Mouse (Mus musculus) G1E (cell line): ENCODE measurements at regions not wholly inside any gene's neighbourhood (a gene's known extent, or its start where the extent isn't known, plus 50 kb on each side); places are given as distances from the start of the nearest gene placed in this dataset.

Experiments used
- ATAC-seq: 2 replicates; pipeline ENCODE4 v1.8.0; 2016; ENCODE audit warnings: mild to moderate bottlenecking; ENCODE audit not compliant: insufficient number of reproducible peaks, poor library complexity, low FRiP score, severe bottlenecking; ENCODE audit errors: extremely low read depth
- DNase-seq: peaks from one replicate; pipeline ENCODE4 v3.0.0; 2012; ENCODE audit warnings: low spot score
- H3K27me3 ChIP-seq: 2 replicates; pipeline ENCODE4 v1.6.1; 2012; ENCODE audit warnings: mild to moderate bottlenecking, low read length, inconsistent platforms; ENCODE audit not compliant: insufficient read depth
- H3K36me3 ChIP-seq: replicated peaks from 2 replicates; pipeline ENCODE3; 2012; ENCODE audit warnings: mild to moderate bottlenecking, inconsistent platforms
- H3K4me1 ChIP-seq: 2 replicates; pipeline ENCODE4 v1.6.1; 2012; ENCODE audit warnings: low read depth, low read length, inconsistent platforms, mixed read lengths; ENCODE audit not compliant: insufficient read depth
- H3K4me3 ChIP-seq: 2 replicates; pipeline ENCODE4 v1.5.1; 2012; ENCODE audit warnings: low read depth, mild to moderate bottlenecking, inconsistent platforms, low read length, moderate library complexity, mixed read lengths
- H3K9me3 ChIP-seq: replicated peaks from 2 replicates; pipeline ENCODE4 v1.6.1; 2012; ENCODE audit warnings: inconsistent platforms
- CTCF ChIP-seq: IDR thresholded peaks from 2 replicates; pipeline ENCODE4 v1.5.1; 2012; ENCODE audit warnings: low read depth, low read length, inconsistent platforms, mixed read lengths
- GATA1 ChIP-seq: IDR thresholded peaks from 2 replicates; pipeline ENCODE4 v1.6.1; 2012; ENCODE audit warnings: borderline replicate concordance, low read length, inconsistent platforms, mixed read lengths
- GATA2 ChIP-seq: IDR thresholded peaks from 2 replicates; pipeline ENCODE4 v1.6.1; 2012; ENCODE audit warnings: low read depth, low read length, inconsistent platforms, borderline replicate concordance
- POLR2AphosphoS5 ChIP-seq: IDR thresholded peaks from 2 replicates; pipeline ENCODE4 v1.6.1; 2012; ENCODE audit warnings: low read depth, low read length, inconsistent platforms; ENCODE audit not compliant: insufficient replicate concordance
- TAL1 ChIP-seq: conservative IDR thresholded peaks from 2 replicates; pipeline ENCODE4 v1.6.1; 2012; ENCODE audit warnings: low read depth, low read length, inconsistent platforms, mixed read lengths

- TF ChIP-seq POLR2AphosphoS5 (no peak), TAL1 (no peak), GATA2 (no peak), GATA1 (no peak), CTCF (no peak)
- DNase-seq (no peak), ATAC-seq (no peak)
- Histone ChIP-seq H3K9me3 (no peaks in the 10 kb centered on the region), H3K27me3 (no peaks in the 10 kb centered on the region), H3K36me3 (no peaks in the 10 kb centered on the region), H3K4me3 (no peak overlapping the region), H3K4me1 (no peaks in the 10 kb centered on the region)
Observed at GRCm38 (mm10) chr1:143922499-143922898, 81.5 kb downstream of the Rgs2 start.

DNA sequence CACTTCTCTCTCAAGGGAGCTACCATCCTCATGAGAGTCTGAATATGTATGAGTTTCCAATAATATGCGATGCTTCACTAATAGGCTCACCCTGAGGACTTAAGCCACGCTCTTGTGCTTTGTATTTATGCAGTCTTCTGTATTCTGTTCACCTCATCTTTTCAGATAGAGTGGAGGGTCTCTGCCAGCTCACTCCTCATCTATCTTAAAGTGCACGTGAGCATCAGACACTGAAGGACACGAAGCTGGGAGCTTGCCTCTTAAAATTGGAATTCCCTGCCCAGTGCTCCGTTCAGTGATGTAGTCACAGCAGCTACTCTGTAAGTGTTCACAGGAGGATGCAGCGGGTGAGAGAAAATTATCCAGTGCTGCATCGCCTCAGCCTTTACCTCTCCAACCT is 83.7 kb downstream of the Rgs2 start:
- no peaks in the 10 kb centered on the region for H3K9me3 ChIP-seq
- H3K4me3 ChIP-seq: no peak overlapping the region
- H3K36me3 ChIP-seq: no peaks in the 10 kb centered on the region
- H3K27me3 ChIP-seq: no peaks in the 10 kb centered on the region
- no peak for ATAC-seq
- TF ChIP-seq GATA2 (no peak), POLR2AphosphoS5 (no peak), CTCF (no peak), TAL1 (no peak), GATA1 (no peak)
- no peak for DNase-seq
- H3K4me1 ChIP-seq: peaks cover 6% of the 10 kb centered on the region

DNA sequence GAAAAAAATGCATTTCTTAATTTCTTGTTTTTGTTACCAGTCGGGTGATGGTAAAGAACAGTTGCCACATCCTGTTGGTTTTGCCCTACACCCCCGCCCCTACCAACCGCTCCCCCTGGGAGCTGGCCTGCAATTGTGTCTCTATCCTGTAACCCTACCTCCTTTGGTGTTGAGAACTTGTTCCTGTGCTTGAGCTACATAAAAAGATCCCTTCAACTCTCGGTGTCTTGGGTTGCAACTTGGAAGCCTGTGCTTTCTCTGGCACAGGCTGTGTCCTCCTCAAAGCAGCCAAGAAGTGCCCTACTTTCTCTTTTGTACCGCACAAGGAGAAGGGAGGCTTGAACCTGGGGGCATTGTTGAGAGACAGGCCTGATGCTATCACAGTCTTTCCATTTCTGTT is 85.0 kb downstream of the Rgs2 start:
- H3K36me3 ChIP-seq: no peaks in the 10 kb centered on the region
- TF ChIP-seq GATA1 (no peak), POLR2AphosphoS5 (no peak), CTCF (no peak), GATA2 (no peak), TAL1 (no peak)
- ATAC-seq (no peak), DNase-seq (no peak)
- no peak overlapping the region for H3K4me3 ChIP-seq
- H3K27me3 ChIP-seq: no peaks in the 10 kb centered on the region
- peaks cover 6% of the 10 kb centered on the region for H3K4me1 ChIP-seq
- no peaks in the 10 kb centered on the region for H3K9me3 ChIP-seq

DNA sequence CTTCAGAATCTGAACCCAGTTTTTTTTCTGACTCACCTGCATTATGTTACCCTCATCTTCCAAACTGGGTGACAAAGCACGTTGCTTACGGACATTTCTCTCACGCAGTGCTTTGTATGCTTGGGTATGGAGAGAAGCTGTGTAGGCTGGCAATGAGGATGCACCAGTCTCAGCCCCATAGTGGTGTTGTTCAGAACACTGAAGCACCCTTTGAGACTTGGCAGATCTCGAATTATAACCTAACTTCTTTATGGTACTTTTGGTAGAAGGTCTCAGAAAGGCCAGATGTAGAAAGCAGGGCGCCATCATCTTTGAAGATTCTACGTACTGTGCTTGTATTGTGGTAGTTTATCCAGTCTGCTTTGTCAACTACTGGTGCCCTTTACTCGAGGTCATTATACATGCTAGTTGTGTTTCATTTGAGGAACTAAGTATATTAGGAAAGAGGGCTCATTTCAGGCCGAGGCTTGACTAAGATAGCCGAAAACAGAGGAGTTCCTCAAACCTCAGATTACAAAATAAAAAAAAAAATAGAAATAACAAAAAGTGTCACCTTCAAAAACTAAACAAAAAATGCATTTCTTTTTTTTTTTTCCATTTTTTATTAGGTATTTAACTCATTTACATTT is 85.7 kb downstream of the Rgs2 start:
- ATAC-seq (no peak), DNase-seq (no peak)
- Histone ChIP-seq H3K4me1 (peaks cover 6% of the 10 kb centered on the region), H3K9me3 (no peaks in the 10 kb centered on the region), H3K36me3 (no peaks in the 10 kb centered on the region), H3K27me3 (no peaks in the 10 kb centered on the region), H3K4me3 (no peak overlapping the region)
- no peak for TF ChIP-seq GATA1
- TF ChIP-seq POLR2AphosphoS5: no peak
- no peak for TF ChIP-seq CTCF
- no peak for TF ChIP-seq GATA2

GRCm38 (mm10) chr1:143917623-143918022 is 86.3 kb downstream of the Rgs2 start:
- Histone ChIP-seq H3K27me3 (no peaks in the 10 kb centered on the region), H3K9me3 (no peaks in the 10 kb centered on the region), H3K4me1 (peaks cover 6% of the 10 kb centered on the region), H3K36me3 (no peaks in the 10 kb centered on the region), H3K4me3 (no peak overlapping the region)
- ATAC-seq (no peak), DNase-seq (no peak)
- TF ChIP-seq TAL1: no peak

DNA sequence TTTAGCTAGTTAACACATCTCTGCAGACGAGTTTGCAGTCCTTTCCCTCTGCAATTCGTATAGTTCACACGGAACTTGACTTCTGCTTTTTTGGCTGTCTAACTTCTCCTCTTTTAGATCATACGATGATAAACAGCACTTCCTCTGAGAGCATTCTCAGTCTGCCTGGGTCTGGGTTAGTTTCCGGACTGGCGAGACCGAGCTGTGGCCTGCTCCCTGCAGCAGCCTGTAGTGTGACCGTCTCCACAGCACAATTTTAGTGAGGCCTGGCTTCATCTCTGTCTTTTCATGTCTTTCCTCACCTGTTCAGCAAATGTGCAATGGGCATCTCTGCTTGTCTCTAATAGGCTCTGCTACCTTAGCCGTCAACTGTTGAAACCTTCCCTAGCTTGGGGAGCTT is 87.4 kb downstream of the Rgs2 start:
- DNase-seq (peak; percentile 20), ATAC-seq (peak; percentile 88)
- no peaks in the 10 kb centered on the region for H3K9me3 ChIP-seq
- H3K4me3 ChIP-seq: no peak overlapping the region
- H3K4me1 ChIP-seq: peaks cover 6% of the 10 kb centered on the region
- H3K27me3 ChIP-seq: no peaks in the 10 kb centered on the region
- H3K36me3 ChIP-seq: no peaks in the 10 kb centered on the region
- TF ChIP-seq CTCF (no peak), GATA1 (no peak)

DNA sequence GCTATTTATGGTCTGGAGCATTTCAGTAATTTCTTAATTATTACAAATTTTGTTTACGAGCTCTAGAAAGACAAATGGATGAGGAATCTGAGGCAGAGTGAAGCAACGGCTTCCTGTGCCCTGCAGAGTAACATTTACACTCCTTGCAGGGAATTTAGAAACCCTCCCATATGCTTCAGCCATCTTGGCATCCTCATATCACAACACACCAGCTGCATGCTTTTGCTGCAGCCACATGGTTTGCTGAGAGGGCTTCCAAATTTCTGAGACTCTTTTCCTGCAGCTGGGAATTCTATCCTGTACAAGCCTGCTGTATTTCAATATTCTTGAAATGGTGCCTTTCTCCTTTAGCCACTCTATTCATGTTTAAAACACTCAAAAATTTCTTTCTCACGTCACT is 91.4 kb downstream of the Rgs2 start:
- Histone ChIP-seq H3K27me3 (no peaks in the 10 kb centered on the region), H3K4me3 (no peak overlapping the region), H3K9me3 (no peaks in the 10 kb centered on the region), H3K36me3 (no peaks in the 10 kb centered on the region), H3K4me1 (peaks cover 6% of the 10 kb centered on the region)
- DNase-seq (no peak), ATAC-seq (no peak)
- TF ChIP-seq POLR2AphosphoS5 (no peak), CTCF (no peak), GATA2 (no peak), GATA1 (no peak), TAL1 (no peak)
